Mouse (Mus musculus): Measurements from ENCODE around the gene Ppfibp2.

DNA sequence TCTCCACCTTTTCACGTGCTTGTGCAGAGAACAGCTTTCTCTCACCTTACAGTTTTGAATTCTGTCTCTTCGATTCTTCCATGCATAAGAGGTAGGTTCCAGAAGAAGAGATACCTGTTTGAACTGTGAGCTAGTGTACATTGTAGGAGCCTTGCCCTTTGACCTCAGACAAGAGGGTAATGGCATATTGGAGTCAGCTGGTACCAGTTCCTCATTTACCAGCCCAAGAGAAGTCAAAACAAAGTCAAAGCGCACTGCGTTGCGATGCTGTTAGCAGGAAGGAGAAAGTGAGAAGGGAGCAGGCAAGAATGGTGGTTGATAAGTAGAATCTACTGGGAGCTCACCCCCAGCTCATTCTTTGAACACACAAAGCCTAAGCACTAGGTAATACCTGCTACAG is 73.5 kb downstream of the Ppfibp2 start:
- no peak for TF ChIP-seq POLR2A (IDR thresholded peaks at IDR 0.05; ENCODE audit: low read depth, low read length)
- TF ChIP-seq CTCF (conservative IDR thresholded peaks at IDR 0.05; ENCODE audit: insufficient read depth, insufficient read length, low read depth, low read length): no peak
